Mouse (Mus musculus) bone marrow, adult 2 months (tissue): ENCODE measurements around the gene Gm49378.
A peak's percentile ranks its signal among the peaks of the same experiment; 100 is the strongest.

ENCODE experiments used
- CTCF ChIP-seq: fragments of 200-500 bp; IDR thresholded peaks from 2 replicates; pipeline ENCODE4 v1.5.1; 2011; ENCODE audit warnings: low read length, control low read depth; ENCODE audit not compliant: control insufficient read depth, insufficient read depth
- POLR2A ChIP-seq: fragments of 200-500 bp; IDR thresholded peaks from 2 replicates; pipeline ENCODE4 v1.6.1; 2011; ENCODE audit warnings: low read depth, mild to moderate bottlenecking, control low read depth, low read length, borderline replicate concordance; ENCODE audit not compliant: control insufficient read depth

- TF ChIP-seq CTCF (peak; percentile 67), POLR2A (peak; percentile 58; the same call in 1 of the 2 replicates)
These were observed 43.7 kb upstream of the Gm49378 start, which contains the start of gene Tinf2 for GRCm38 (mm10) chr14:55681160-55682117.
